Mouse (Mus musculus): ENCODE measurements around the gene Kat6b.

Kat6b gene

DNA sequence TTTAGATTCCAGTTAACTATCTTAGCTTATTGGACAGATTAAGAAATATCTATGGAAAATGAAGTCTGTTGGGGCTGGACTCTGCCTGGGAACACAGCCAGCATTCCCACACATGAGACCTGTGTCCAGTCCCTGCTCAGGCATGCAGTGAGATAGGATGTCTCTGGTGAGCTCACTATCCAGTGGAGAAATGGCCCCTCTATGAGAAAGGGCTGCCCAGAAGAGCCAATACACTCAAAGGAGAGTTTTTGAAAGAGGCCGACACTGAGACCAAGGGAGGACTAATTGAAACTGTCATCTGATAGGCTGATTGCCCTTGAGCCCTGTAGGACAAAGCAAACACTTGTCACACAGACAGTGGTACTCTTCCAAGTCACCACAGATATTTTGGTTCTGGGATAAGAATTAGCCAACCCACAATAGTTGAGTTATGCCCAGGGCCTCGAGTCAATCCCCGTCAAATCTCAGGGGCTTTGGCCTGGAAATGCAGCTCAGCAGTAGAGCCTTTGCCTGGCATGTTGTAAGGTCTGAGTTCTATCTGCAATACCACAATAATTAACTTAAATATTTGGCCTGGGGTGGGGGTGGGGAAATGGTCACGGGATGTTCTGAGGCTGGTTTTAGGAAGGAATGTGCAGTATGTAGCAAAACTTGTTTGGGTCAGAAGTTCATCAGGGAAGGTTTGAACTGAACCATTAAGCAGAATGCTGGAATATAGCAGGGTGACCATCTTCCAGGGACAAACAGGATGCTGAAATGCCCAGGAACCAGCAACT, 239.4 kb downstream of the Kat6b start:
- DNase-seq = no peak
